8 mouse cellular contexts compared by ENCODE assay signal in genomic region chr17:84004237-84004636, GRCm38 (mm10).
DNase-seq lines count a peak whose midpoint lies in the region; ATAC-seq lines count a peak whose summit lies in the region.
"Had no signal": no experiment of that assay in that cellular context is flagged by ENCODE, and none has a peak within 500 bp of the region (broad histone marks: within the 10 kb centered on the region; RNA-seq: fewer than 3 reads in every experiment).

No protein-coding gene starts in this region.

- DNase-seq in spleen, adult 18-20 months: peak; percentile 49 to 55
- DNase-seq in spleen, postnatal 14 days (ENCODE audit: low spot score in 2 of 2): no peak
- peak; percentile 74 for DNase-seq in thymus, postnatal 4 days
- no peak for DNase-seq in left cerebral cortex, adult 9 months (ENCODE audit: low spot score in 2 of 2)
- no peak for DNase-seq in ovary, postnatal 10 days (ENCODE audit: low spot score)

- peak overlapping the region; percentile 79 for H3K27ac ChIP-seq in limb, embryonic 13.5 days
- H3K27ac ChIP-seq: liver, embryonic 14.5 days had no signal

- no peaks in the 10 kb centered on the region for H3K36me3 ChIP-seq in limb, embryonic 13.5 days

- WGBS in limb, embryonic 13.5 days: 33% methylated on average over 6 of the region's 6 CpGs

- H3K4me2 ChIP-seq in limb, embryonic 13.5 days (replicated peaks): no peak overlapping the region

- peak; percentile 67 for ATAC-seq in common myeloid progenitor, adult 5-6 weeks (replicated peaks; ENCODE audit: low read depth, poor library complexity, severe bottlenecking)
- ATAC-seq in limb, embryonic 13.5 days (ENCODE audit: low FRiP score, low read depth): no peak

- H3K4me1 ChIP-seq in limb, embryonic 13.5 days: peaks cover 55% of the 10 kb centered on the region

- H3K4me3 ChIP-seq in limb, embryonic 13.5 days: no peak overlapping the region

- no peaks in the 10 kb centered on the region for H3K9me3 ChIP-seq in limb, embryonic 13.5 days

- no peak overlapping the region for H3K9ac ChIP-seq in limb, embryonic 13.5 days
- H3K9ac ChIP-seq: liver, embryonic 14.5 days had no signal

- H3K27me3 ChIP-seq in limb, embryonic 13.5 days: no peaks in the 10 kb centered on the region

Comparison
In these comparisons a context has a peak if more than half of its experiments do, and no peak if none do; other contexts are left out.
1. DNase-seq: peak in spleen, adult 18-20 months (2 of 2) and thymus, postnatal 4 days (single experiment); none in spleen, postnatal 14 days (0 of 2), left cerebral cortex, adult 9 months (0 of 2) and ovary, postnatal 10 days (single experiment).